Mouse (Mus musculus) heart, adult 2 months (tissue): Measurements from ENCODE around the gene Pea15a. TPM values are rescaled to one million over a fixed set of nuclear protein-coding genes. Genes with fewer than 3 reads are reported as not detected.
A peak's percentile ranks its signal among the peaks of the same experiment; 100 is the strongest.

Experiments used
- DNase-seq, 2 experiments: peaks; one replicate each; pipeline ENCODE4 v3.0.0; 2021
- H3K27ac ChIP-seq: fragments of 200-600 bp; 2 replicates; pipeline ENCODE4 v1.8.1; 2022
- H3K27me3 ChIP-seq: fragments of 200-500 bp; 2 replicates; pipeline ENCODE4 v1.6.1; 2012; ENCODE audit warnings: mild to moderate bottlenecking, low read length, inconsistent platforms, mixed read lengths; ENCODE audit not compliant: control insufficient read depth, insufficient read depth
- H3K36me3 ChIP-seq: fragments of 200-500 bp; 2 replicates; pipeline ENCODE4 v1.6.1; 2012; ENCODE audit warnings: low read length, inconsistent platforms; ENCODE audit not compliant: control insufficient read depth, insufficient read depth
- H3K4me1 ChIP-seq: fragments of 200-500 bp; 2 replicates; pipeline ENCODE4 v1.6.1; 2011; ENCODE audit warnings: low read length; ENCODE audit not compliant: control insufficient read depth, insufficient read depth
- H3K4me3 ChIP-seq: fragments of 200-600 bp; 2 replicates; pipeline ENCODE4 v1.8.1; 2022
- H3K79me2 ChIP-seq: fragments of 200-500 bp; replicated peaks from 2 replicates; pipeline ENCODE4 v1.6.1; 2012; ENCODE audit warnings: mild to moderate bottlenecking, inconsistent platforms, low read length, moderate library complexity, mixed read lengths; ENCODE audit not compliant: control insufficient read depth, insufficient read depth
- H3K9ac ChIP-seq: fragments of 200-500 bp; 2 replicates; pipeline ENCODE4 v1.6.1; 2012; ENCODE audit warnings: low read depth, mild to moderate bottlenecking, control low read depth, inconsistent platforms, low read length, mixed read lengths
- CTCF ChIP-seq: fragments of 200-600 bp; IDR thresholded peaks from 2 replicates; pipeline ENCODE4 v1.8.1; 2022; ENCODE audit warnings: antibody characterized with exemption, mild to moderate bottlenecking, moderate library complexity
- EP300 ChIP-seq: fragments of 200-500 bp; IDR thresholded peaks from 2 replicates; pipeline ENCODE4 v1.6.1; 2011; ENCODE audit warnings: low read depth, low read length, control low read depth; ENCODE audit not compliant: insufficient read depth
- POLR2A ChIP-seq: fragments of 200-500 bp; IDR thresholded peaks from 2 replicates; pipeline ENCODE4 v1.6.1; 2011; ENCODE audit warnings: mild to moderate bottlenecking, low read depth, low read length, control low read depth; ENCODE audit not compliant: insufficient read depth
- WGBS: fragments of 180-500 bp; shearing (Covaris S2); methylation state at CpG from one replicate; pipeline ENCODE4 v1.1.7; 2018; 5-methylcytosine and 5-hydroxymethylcytosine counted together
- intact Hi-C: fragments of 180-260 bp; cut with DNase I; formaldehyde crosslinking; loops from one replicate; pipeline ENCODE4 v1.15.1; 2025
- polyA plus RNA-seq: library from polyadenylated mRNA; depleted of rRNA; stranded (reverse); fragments of >200 nt; gene quantifications from 2 replicates; pipeline ENCODE4 v1.2.3, GENCODE M21; 2012
- total RNA-seq, 2 experiments: library from RNA; stranded (reverse); gene quantifications; 2 replicates each; pipeline ENCODE4 v1.2.3; 2021

Gene Pea15a
- total and polyA plus RNA-seq, 3 experiments: 52.2 to 69.8 (median 56.8) TPM

- no peak overlapping the region for H3K4me3 ChIP-seq
- H3K4me1 ChIP-seq: peaks cover 3% of the 10 kb centered on the region; the same call in 1 of the 2 replicates
- intact Hi-C loops: no loop called here
- no peak overlapping the region for H3K9ac ChIP-seq
- no peaks in the 10 kb centered on the region for H3K79me2 ChIP-seq
- peak in 1 of 2 experiments; percentile 56 for DNase-seq
- H3K27ac ChIP-seq: peak overlapping the region; percentile 80
- TF ChIP-seq EP300: no peak
- TF ChIP-seq POLR2A: 0 out of 2 replicates have a peak, but pooled peaks have one; percentile 21
- TF ChIP-seq CTCF: no peak
- no peaks in the 10 kb centered on the region for H3K27me3 ChIP-seq
- H3K36me3 ChIP-seq: peaks cover 2% of the 10 kb centered on the region; the same call in 1 of the 2 replicates
- WGBS: 37% methylated on average over 2 of the region's 2 CpGs
Measured at GRCm38 (mm10) chr1:172242401-172242800, 35.8 kb upstream of the Pea15a start.

DNA sequence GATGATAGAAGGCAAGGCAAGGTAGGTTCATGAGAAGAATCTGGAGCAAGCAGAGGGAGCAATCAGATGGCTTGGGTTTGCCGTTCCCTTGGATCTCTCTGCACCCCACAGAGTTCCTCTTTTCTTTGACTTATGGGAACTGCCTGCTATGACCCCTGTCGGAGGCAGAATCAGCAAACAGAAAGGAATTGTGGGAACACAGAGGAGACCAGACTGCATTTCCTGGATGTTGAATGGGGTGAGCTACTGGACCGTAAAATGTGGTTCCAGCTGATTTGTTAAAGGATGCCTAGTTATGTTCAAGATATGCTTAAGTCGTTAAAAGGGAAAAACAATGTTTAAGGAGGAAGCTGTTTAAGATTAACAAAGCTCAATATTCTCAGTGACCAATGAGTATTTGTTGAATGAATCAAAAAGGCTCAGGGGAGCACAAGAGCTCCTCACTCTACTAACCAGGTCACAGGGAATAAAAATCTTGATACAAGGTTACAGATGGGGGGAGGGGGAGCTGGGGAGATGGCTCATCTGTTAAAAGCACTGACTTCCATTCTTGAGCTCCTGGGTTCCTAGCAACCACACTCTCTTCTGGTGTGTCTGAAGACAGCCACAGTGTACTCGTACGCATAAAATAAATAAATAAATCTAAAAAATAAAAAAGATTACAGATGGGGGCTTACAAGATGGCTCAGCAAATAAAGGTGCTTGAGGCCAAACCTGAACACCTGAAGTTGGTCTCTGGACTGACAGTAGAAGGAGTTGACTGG, 34.5 kb upstream of the Pea15a start:
- H3K27ac ChIP-seq: no peak overlapping the region; the same call in 1 of the 2 replicates
- H3K79me2 ChIP-seq: no peaks in the 10 kb centered on the region
- H3K4me1 ChIP-seq: peaks cover 3% of the 10 kb centered on the region; the same call in 1 of the 2 replicates
- no peak overlapping the region for H3K4me3 ChIP-seq
- no peaks in the 10 kb centered on the region for H3K27me3 ChIP-seq
- no peak overlapping the region for H3K9ac ChIP-seq
- WGBS: 55% methylated on average over 6 of the region's 6 CpGs
- peaks cover 2% of the 10 kb centered on the region; the same call in 1 of the 2 replicates for H3K36me3 ChIP-seq
- intact Hi-C loops: no loop called here
- DNase-seq: no peak
- no peak for TF ChIP-seq EP300
- no peak for TF ChIP-seq POLR2A
- no peak for TF ChIP-seq CTCF

DNA sequence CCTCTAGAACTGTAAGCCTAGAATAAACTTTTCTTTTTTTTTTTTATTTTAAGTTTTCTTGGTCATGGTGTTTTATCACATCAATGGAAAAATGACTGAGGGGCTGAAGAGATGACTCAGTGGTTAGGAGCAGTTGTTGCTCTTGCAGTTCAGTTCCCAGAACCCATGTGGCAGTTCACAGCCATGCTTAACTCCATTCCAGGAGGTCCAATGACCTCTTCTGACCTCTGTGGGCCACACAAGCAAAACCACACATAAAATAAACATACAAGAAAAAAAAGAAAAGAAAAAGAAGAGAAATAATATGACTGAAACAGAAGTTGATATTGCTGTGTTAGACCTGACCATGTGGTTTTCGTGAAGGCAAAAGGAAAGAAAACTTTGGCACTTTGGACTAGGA, 22.6 kb upstream of the Pea15a start:
- TF ChIP-seq POLR2A: no peak
- no peak for TF ChIP-seq EP300
- no peak for TF ChIP-seq CTCF
- H3K4me1 ChIP-seq: no peaks in the 10 kb centered on the region
- no peak overlapping the region for H3K9ac ChIP-seq
- intact Hi-C loops: loop anchor here (10.0 kb wide), 1 partner anchor 286 kb away; no protein-coding TSS in a partner anchor
- H3K36me3 ChIP-seq: no peaks in the 10 kb centered on the region
- DNase-seq: no peak
- no peak overlapping the region for H3K27ac ChIP-seq
- no peaks in the 10 kb centered on the region for H3K27me3 ChIP-seq
- 82% methylated on average over 1 of the region's 1 CpGs for WGBS
- no peak overlapping the region for H3K4me3 ChIP-seq
- H3K79me2 ChIP-seq: no peaks in the 10 kb centered on the region

DNA sequence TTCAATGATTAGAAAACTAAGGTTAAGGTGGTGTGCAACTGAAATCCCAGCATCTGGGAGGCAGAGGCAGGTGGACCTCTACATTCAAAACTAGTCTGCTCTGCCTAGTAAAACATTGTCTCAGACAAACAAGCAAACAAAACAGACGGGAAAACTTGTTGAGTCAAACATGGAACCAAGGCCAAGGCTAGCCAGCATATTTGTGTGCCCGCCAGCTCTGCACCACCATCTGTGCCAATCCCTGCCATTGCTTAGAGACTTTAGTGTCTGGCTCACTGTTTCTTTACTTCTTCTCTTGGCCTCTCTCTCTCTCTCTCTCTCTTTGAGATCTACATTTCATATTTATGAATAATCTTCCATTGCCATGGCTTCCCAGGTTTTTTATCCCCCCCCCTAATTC, 21.6 kb upstream of the Pea15a start:
- WGBS: 63% methylated on average over 2 of the region's 2 CpGs
- Histone ChIP-seq H3K36me3 (no peaks in the 10 kb centered on the region), H3K79me2 (no peaks in the 10 kb centered on the region), H3K27ac (no peak overlapping the region), H3K27me3 (no peaks in the 10 kb centered on the region), H3K4me3 (no peak overlapping the region), H3K9ac (no peak overlapping the region), H3K4me1 (no peaks in the 10 kb centered on the region)
- no peak for TF ChIP-seq POLR2A
- no peak for TF ChIP-seq EP300
- no peak for TF ChIP-seq CTCF
- intact Hi-C loops: loop anchor here (10.0 kb wide), 1 partner anchor 287 kb away; no protein-coding TSS in a partner anchor
- no peak for DNase-seq

DNA sequence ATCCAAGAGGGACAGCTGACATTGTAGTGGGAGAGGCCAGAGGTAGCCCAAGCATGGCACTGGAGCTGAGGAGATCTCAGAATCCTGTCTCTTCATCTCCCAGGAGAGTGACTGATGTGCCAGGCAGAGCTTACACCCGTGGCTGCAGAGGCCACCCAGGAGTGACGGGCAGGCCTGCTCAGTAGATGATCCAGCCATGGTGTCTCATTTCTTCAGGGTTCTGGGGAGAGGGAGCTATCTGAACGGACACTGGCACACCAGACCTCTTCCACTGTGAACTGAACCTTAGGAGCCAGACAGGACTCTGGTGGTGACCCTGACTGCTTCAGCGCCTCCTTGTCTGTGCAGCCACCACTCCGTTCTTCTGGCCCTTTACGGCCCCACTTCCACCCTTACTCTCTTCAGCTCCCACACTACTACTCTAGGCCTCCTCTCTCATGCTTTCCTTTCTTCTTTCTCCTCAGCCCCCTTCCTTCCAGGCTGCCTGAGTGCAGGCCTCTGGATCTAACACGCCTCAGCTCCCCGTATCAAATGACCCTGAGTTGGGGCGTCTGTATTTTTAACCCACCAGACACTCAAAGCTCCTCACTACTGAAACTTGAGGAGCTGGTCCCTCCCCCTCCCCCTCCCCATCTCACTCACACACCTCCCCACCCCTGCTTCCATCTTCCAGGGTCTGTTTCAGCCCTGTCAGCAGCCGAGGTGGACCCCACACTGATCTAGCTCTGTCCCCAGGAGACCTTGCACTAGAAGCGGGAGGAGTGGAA, 14.9 kb upstream of the Pea15a start:
- peak overlapping the region; percentile 82 for H3K27ac ChIP-seq
- peaks cover 6% of the 10 kb centered on the region for H3K36me3 ChIP-seq
- H3K4me3 ChIP-seq: no peak overlapping the region
- H3K79me2 ChIP-seq: no peaks in the 10 kb centered on the region
- 68% methylated on average over 11 of the region's 11 CpGs for WGBS
- H3K9ac ChIP-seq: no peak overlapping the region
- TF ChIP-seq CTCF (no peak), EP300 (no peak), POLR2A (no peak)
- H3K4me1 ChIP-seq: peaks cover 29% of the 10 kb centered on the region
- intact Hi-C loops: loop anchor here (10.0 kb wide), 1 partner anchor 293 kb away; no protein-coding TSS in a partner anchor
- DNase-seq: no peak
- no peaks in the 10 kb centered on the region for H3K27me3 ChIP-seq
